Mouse (Mus musculus) right cerebral cortex, adult 2 months (tissue): ENCODE data around the gene Zfp664.

Experiments
- DNase-seq, 2 experiments: peaks; one replicate each; pipeline ENCODE4 v3.0.0; 2021 to 2022; ENCODE audit warnings: low spot score in 2 of 2

Gene Zfp664

GRCm38 (mm10) chr5:124862013-124862866, at the start of gene Zfp664, which contains the start of gene Ccdc92:
Zfp664 (plus strand) TSS chr5:124862691.
Ccdc92 (minus strand) TSS chr5:124862424.
- peak; percentile 96 to 97 for DNase-seq

DNA sequence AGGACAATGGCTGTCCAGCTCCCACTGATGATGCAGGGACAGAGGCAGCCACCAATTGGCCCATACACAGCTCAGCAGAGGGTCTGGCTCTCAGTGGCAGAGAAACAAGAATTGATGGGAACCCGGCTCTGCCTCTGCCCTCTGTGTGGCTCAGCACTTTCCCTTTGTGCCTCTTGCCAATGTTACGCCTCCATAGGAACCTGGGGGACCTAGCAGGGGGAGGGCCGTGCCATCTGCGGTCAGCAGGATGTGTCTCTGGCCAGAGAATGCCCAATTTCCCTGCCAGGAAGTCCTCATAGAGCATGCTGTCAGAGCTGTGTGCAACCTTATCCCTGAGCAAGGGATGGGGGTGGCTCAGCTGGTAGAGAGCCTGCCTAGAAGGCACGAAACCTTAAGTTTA, 47.7 kb upstream of the Zfp664 start:
- DNase-seq, result no peak

DNA sequence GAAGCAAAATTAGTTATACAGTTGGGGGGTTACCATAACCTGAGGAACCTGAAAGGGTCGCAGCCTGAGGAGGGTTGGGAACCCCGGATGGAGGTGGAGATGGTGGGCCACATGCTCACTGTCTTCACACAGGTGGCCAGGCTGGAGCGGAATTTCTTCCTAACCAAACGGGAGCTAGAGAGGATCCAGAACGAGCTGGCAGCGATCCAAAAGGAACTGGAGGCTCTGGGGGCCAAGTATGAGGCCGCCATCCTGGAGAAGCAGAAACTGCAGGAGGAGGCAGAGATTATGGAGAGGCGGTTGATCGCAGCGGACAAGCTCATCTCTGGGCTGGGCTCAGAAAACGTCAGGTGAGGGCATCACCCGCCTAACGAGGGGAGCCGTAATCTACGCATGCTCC, 45.4 kb upstream of the Zfp664 start:
- DNase-seq, result no peak

DNA sequence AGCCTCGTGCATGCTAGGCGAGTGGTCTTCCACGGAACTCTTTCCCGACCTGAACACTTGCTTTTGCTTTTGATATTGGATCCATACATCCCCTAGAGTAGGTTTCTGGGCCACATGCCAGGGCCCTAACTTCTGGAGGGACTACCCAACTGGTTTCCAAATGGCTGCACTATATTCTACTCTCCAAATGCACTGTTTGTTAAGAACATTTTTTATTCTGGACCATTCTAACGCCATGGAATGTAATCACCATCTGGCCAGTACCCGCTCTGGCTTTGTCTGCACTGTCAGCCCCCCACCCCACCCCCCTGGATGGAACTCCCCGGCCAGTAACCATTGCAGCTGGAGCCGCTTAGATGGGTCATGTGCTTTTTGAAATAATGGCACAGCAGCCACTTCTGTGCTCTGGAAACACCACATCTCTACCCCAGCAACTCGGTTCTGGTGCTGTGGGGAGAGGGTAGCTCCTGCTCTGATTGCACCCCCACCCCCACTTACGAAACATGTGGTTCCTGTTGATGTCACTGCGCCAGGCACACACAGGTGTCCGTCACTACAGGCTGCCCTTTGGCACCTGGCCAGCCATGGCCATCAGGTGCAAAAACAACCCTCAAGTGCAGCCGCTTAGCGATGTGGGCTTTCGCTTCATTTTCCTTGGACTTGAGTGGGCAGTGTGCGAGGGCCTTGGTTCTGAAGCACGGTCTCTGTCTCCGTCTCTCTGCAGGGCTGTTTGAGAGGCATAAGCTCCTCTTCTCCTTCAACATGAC, 40.2 kb upstream of the Zfp664 start:
- no peak for DNase-seq

GRCm38 (mm10) chr5:124830331-124830730, 32.2 kb upstream of the Zfp664 start:
- DNase-seq, result no peak

- no peak for DNase-seq
These were observed 27.3 kb upstream of the Zfp664 start for GRCm38 (mm10) chr5:124835218-124835617.

GRCm38 (mm10) chr5:124836075-124836474, 26.4 kb upstream of the Zfp664 start:
- DNase-seq, result no peak

DNA sequence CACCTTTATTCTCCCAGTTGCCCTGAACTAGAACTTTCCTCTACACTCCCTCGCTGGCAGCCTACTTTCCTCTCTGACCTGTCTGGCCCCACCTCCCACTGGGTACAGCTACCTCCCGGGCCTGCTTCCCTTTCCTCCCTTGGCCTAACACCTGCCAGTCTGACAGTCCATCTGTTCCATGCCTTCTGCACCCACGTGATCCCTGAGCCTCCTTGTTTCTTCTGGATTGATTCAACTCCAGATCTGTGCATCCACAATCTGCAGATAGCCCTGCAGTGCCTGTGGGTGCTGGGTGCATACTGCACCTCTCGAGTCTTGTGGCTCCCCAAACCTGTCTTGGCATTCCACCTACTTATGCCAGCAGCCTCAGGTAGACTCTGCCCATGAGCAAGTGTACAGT, 25.9 kb upstream of the Zfp664 start:
- DNase-seq, result peak; percentile 65 to 67

DNA sequence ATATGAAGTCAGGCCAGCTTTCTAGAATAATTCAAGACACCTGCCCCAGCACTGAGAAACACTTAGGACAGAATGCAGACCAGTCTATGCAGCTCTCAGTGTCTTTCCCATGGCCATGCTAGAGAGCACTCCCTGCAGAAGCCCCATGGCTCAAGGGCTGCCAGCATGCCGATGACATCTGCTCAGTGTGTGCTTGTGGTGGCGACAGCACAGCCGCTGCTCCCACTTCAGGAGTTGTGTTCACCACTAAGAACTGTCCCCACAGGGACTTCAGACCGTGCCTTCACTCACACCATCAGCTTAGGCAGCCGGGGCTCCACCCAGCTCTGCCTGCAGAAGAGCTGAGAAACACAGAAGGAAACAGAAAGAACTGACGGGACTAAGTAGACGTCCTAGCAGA, 22.3 kb upstream of the Zfp664 start:
- DNase-seq, result no peak

DNA sequence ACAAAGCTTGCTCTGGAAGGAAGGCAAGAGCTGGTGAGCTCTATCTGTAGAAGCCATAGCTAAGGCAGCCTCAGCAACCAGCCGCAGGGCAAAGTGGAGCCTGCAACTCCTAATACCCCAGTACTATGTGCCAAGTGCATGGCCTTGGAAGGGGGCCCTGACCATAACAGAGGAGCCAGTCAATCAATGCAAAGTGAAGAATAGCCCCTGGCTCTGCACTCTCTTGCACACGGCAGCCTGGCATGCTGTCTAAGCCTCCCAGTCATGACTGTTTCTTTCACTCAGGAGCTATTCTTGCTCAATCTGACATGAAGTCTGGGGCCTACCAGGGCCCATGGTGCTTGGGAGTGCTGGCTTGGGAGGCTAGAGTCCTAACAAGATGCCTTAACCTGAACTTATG, 21.8 kb upstream of the Zfp664 start:
- DNase-seq, result no peak

DNA sequence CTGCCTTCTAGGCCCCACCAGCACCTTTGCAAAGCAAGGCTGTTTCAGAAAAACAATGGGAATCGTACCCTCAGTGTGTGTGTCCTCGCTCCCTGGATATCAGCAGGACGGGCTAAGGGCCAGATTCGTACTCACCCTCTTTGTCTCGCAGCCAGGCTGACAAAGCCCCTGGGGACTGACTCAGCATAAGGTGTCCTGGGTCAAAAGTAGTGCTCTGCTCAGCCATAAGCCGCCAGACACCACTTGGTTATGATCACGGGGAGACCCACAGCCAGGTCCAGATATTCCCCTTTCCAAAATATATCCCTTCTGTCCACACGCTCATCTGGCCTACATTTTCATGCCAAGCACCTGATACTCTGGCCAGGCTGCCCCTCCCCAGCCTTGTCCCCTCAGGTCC, 19.1 kb upstream of the Zfp664 start:
- DNase-seq, result no peak

DNA sequence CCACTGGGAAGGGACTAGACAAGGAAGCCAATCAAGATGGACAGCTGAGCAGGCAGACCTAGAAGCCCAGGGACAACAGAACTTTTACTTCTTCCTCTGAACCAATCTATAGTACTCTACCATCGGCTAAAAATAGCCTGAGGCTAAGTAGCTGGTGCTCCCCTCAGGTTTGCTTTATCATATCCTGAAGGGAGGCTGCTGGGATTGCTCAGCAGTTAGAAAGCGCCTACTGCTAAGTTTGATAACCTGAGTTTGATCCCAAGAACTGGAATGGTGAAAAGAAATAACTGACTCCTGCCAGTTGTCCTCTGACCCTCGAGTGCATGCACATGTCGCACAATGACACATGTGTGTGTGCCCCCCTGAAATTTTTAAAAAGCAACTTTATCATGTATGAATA, 17.6 kb upstream of the Zfp664 start:
- no peak for DNase-seq

DNA sequence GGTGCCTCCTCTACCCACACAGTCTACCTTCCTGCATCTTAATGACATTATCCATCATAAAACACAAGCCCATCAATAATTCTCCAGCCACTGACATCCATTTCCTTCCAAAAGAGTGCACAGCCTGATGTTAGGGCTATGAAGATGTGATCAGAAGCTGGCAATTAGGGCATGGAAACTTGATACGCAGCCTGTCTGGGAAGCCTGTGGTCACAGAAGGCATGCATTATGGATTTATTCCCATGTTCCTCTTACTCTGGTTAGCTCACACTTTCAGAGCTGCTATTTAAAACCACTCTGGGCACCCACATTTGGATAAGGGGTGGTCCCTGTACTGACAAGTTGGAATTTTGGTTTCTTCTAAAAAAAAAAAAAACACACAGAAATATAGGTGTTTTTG, 15.5 kb upstream of the Zfp664 start:
- DNase-seq, result no peak

- DNase-seq, result no peak
These were observed 13.5 kb upstream of the Zfp664 start for GRCm38 (mm10) chr5:124848994-124849393.

- DNase-seq, result no peak
These were observed 10.9 kb upstream of the Zfp664 start for GRCm38 (mm10) chr5:124851572-124851971.

- DNase-seq, result no peak
These were observed 10.2 kb upstream of the Zfp664 start for GRCm38 (mm10) chr5:124852294-124852693.

DNA sequence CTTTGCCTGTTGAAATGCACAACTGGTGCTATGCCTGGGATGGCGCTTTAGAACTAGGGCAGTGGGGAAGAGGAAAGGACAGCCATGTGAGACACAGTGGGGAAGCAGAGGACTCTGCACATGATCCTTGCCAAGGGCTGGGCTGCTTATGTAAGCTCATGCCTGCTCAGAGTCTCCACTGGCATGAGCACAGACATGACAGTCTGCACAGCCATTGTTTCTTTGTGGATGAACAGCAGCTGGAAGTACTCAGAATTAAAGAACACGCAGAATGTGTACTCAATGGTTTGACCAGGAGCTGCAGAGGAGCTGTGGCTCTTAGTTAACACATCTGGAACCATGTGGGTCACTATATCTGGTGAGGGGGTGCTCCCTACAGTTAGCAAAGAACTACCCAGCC, 9.4 kb upstream of the Zfp664 start:
- DNase-seq, result peak in 1 of 2 experiments; percentile 34

DNA sequence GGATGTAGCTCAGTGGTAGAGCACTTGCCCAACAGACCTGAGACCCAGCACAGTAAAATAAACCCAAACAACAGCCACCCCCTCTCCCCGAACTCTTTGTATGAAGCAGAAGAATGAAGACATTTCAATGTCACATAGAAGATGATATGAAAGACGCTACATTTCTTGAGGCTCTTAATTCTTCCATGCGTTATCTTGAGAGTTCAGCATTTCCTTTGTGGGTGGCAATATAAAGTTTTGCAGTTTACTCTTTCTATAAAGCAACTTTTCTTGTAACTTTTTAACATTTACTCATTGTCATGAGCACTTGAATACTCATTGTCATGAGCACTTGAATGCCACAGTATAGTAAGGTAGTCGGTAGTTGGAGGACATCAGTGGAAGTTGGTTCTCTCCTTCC, 8.3 kb upstream of the Zfp664 start:
- DNase-seq, result no peak

DNA sequence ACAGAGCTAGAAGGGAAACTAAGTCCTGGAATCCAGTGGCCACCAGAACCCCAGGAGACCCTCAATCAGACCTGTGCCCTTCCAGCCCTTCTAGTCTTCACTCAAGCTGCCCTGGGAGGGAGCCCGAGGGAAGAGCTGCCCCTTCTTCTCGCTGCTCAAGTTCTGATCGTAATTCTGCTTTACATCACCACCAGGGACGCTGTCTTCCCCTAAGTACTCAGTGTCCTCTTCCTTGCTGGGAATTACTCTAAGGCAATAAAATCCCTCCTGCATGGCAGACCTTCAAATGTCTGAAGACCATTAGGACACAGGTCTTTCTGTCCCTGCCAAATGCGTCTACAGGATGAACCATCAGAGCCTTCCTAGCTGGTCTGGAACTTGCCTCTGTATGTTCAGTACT, 2.5 kb upstream of the Zfp664 start:
- DNase-seq, result no peak

DNA sequence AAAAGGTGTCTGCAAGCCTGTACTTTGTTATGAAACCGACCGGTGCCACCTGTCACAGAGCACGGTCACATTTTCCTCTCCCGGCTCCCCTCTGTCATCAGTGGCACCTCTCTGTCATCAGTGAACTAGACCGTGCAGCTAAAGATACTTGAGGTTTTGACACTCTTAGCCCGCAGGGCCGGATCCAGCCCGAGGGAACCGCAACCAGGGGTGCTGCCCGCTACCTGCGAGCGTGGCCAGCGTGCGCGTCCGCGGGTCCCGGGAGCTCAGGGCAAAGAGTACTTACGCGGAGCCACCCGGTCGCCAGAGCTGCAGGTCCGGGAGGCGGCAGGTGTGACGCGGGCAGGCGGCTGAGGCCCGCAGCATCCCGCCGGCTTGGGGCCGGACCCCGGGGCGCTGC, 1.0 kb upstream of the Zfp664 start:
- peak in 1 of 2 experiments; percentile 59 for DNase-seq

DNA sequence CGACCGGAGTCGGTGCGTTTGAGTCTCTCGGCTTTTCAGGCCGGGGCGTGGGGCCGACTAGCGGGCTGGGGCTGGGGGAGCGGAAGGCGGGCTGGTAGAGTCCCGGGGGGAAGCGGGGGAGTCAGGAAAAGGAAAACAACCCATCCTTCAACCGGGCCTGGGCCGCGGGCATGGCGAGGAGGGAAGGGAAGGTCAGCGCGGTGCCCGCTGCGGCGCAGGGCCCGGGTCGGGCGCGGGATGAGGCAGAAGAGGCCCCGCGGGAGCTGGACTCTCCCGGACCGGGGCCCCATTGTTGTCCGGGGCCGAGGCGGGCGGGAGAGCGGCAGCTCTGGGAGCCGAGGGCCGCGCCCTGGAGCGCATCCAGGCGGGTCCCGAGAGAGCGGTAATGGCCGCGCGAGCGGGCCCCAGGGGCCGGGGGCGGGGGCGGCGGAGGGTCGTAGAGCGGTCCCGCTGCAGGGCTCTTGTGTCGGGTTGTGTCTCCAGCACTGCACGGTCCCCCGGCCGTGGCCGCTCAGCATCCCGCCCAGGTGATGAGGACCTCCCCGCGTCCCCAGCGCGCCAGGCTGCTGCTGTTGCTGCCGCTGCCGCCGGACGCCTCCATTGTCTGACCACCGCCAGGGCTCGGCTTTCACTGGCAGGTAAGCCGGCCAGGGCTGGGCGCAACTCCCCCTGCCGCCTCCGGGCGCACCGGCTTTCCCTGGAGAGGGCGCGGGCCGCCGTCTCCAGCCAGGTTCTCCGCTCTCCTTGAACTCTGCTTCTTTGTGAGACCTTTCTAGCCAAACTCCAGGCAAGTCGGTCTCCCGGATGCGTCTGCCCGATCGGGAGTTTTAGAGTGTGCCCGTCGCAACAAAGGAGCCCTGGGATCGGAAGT, 615 bp downstream of the Zfp664 start:
- DNase-seq, result peak in 1 of 2 experiments; percentile 21

- peak; percentile 81 to 85 for DNase-seq
These were observed 6.5 kb downstream of the Zfp664 start for GRCm38 (mm10) chr5:124868981-124869380.
